Mouse (Mus musculus) small intestine, adult 2 months (tissue): Measurements from ENCODE around the gene Sec14l4.

Source experiments
- CTCF ChIP-seq: fragments of 200-500 bp; IDR thresholded peaks from 2 replicates; pipeline ENCODE4 v1.5.1; 2012; ENCODE audit warnings: low read depth, mild to moderate bottlenecking, control low read depth, inconsistent platforms, low read length, moderate library complexity, mixed read lengths; ENCODE audit not compliant: insufficient replicate concordance, insufficient read length; ENCODE audit errors: extremely low read depth
- POLR2A ChIP-seq: fragments of 200-500 bp; IDR thresholded peaks from 2 replicates; pipeline ENCODE4 v1.6.1; 2012; ENCODE audit warnings: low read depth, mild to moderate bottlenecking, control low read depth, inconsistent platforms, low read length, moderate library complexity

- TF ChIP-seq CTCF = no peak
- TF ChIP-seq POLR2A = no peak
These were observed 4.2 kb upstream of the Sec14l4 start for GRCm38 (mm10) chr11:4027066-4027465.
